Comparison of ENCODE assay signal across 30 mouse cellular contexts in genomic region chr2:131672223-131672622, GRCm38 (mm10).
DNase-seq lines count a peak whose midpoint lies in the region; ATAC-seq and TF ChIP-seq lines count a peak whose summit lies in the region.
"Had no signal": no experiment of that assay in that cellular context is flagged by ENCODE, and none has a peak within 500 bp of the region (broad histone marks: within the 10 kb centered on the region; RNA-seq: fewer than 3 reads in every experiment).

No protein-coding gene starts in this region.

- H3K27ac ChIP-seq in embryonic facial prominence, embryonic 14.5 days (replicated peaks; ENCODE audit: low read depth, low read length) = no peak overlapping the region
- H3K27ac ChIP-seq in embryonic facial prominence, embryonic 10.5 days (replicated peaks) = no peak overlapping the region
- peak overlapping the region; percentile 89 for H3K27ac ChIP-seq in left cerebral cortex, adult 2 months
- H3K27ac ChIP-seq in midbrain, embryonic 16.5 days (ENCODE audit: low read length) = no peak overlapping the region
- H3K27ac ChIP-seq: forebrain, embryonic 12.5 days; hindbrain, embryonic 10.5 days; hindbrain, embryonic 15.5 days; kidney, embryonic 15.5 days; liver, embryonic 13.5 days; midbrain, embryonic 12.5 days; neural tube, embryonic 13.5 days; stomach, embryonic 15.5 days had no signal

- H3K9me3 ChIP-seq in embryonic facial prominence, embryonic 14.5 days (ENCODE audit: control insufficient read depth, low read length) = no peaks in the 10 kb centered on the region
- no peaks in the 10 kb centered on the region for H3K9me3 ChIP-seq in embryonic facial prominence, embryonic 10.5 days
- no peaks in the 10 kb centered on the region for H3K9me3 ChIP-seq in midbrain, embryonic 16.5 days (replicated peaks; ENCODE audit: control insufficient read depth, low read length, poor library complexity, severe bottlenecking)
- H3K9me3 ChIP-seq: forebrain, embryonic 12.5 days; G1E; hindbrain, embryonic 10.5 days; hindbrain, embryonic 15.5 days; kidney, embryonic 15.5 days; liver, embryonic 13.5 days; midbrain, embryonic 12.5 days; neural tube, embryonic 13.5 days; stomach, embryonic 15.5 days had no signal

- no peak overlapping the region for H3K4me3 ChIP-seq in embryonic facial prominence, embryonic 14.5 days (ENCODE audit: low read depth, low read length)
- H3K4me3 ChIP-seq in embryonic facial prominence, embryonic 10.5 days = no peak overlapping the region
- H3K4me3 ChIP-seq in left cerebral cortex, adult 2 months = no peak overlapping the region
- H3K4me3 ChIP-seq in midbrain, embryonic 16.5 days (ENCODE audit: low read depth, low read length) = no peak overlapping the region
- H3K4me3 ChIP-seq: erythroblast, embryonic 14.5 days; forebrain, embryonic 12.5 days; hindbrain, embryonic 10.5 days; hindbrain, embryonic 15.5 days; kidney, embryonic 15.5 days; liver, embryonic 13.5 days; megakaryocyte, embryonic 14.5 days; midbrain, embryonic 12.5 days; neural tube, embryonic 13.5 days; stomach, embryonic 15.5 days had no signal

- no peak overlapping the region for H3K9ac ChIP-seq in embryonic facial prominence, embryonic 14.5 days (ENCODE audit: low read depth, low read length)
- H3K9ac ChIP-seq in midbrain, embryonic 16.5 days (ENCODE audit: low read depth, low read length) = no peak overlapping the region
- H3K9ac ChIP-seq: forebrain, embryonic 12.5 days; hindbrain, embryonic 15.5 days; kidney, embryonic 15.5 days; liver, embryonic 13.5 days; midbrain, embryonic 12.5 days; neural tube, embryonic 13.5 days; stomach, embryonic 15.5 days had no signal

- no peak for ATAC-seq in embryonic facial prominence, embryonic 14.5 days (ENCODE audit: low read depth)
- ATAC-seq in midbrain, embryonic 16.5 days = no peak
- ATAC-seq: inflammation-experienced regulatory T-cells, adult 6 months; lung, postnatal 0 days had no signal

- 41% methylated on average over 1 of the region's 1 CpGs for WGBS in embryonic facial prominence, embryonic 14.5 days
- WGBS in embryonic facial prominence, embryonic 10.5 days = 53% methylated on average over 1 of the region's 1 CpGs
- WGBS in midbrain, embryonic 16.5 days = 36% methylated on average over 1 of the region's 1 CpGs

- intact Hi-C loops in left cerebral cortex, adult 2 months (cut with DNase I) = loop anchor here (1.0 to 2.0 kb wide), 5 partner anchors 15 to 109 kb away; partner anchors contain the start of gene Adra1d
- intact Hi-C loops in left cerebral cortex, postnatal 36 days (cut with DNase I) = loop anchor here (5.0 kb wide), 3 partner anchors 75 to 110 kb away; partner anchors contain the start of gene Adra1d

- peak; percentile 55 for DNase-seq in embryonic facial prominence, embryonic 14.5 days (ENCODE audit: low spot score)
- DNase-seq in embryonic facial prominence, embryonic 10.5 days (ENCODE audit: low spot score) = no peak
- no peak for DNase-seq in left cerebral cortex, adult 2 months (ENCODE audit: extremely low spot score in 1 of 2, low spot score in 2 of 2)
- DNase-seq in left cerebral cortex, postnatal 36 days (ENCODE audit: low spot score in 2 of 2) = no peak
- peak; percentile 84 for DNase-seq in brain, adult 2 months (ENCODE audit: low read depth, low spot score)
- DNase-seq in spleen, postnatal 14 days (ENCODE audit: low spot score in 2 of 2) = no peak
- DNase-seq: adrenal gland, postnatal 36 days; cerebellum, postnatal 25 days; gastrocnemius, postnatal 10 days; heart, postnatal 14 days; kidney, adult 11 months; kidney, postnatal 25 days; left cerebral cortex, postnatal 4 days; liver, embryonic 13.5 days; lung, adult 18-20 months; lung, postnatal 4 days; thymus, postnatal 14 days had no signal

- H3K4me2 ChIP-seq in embryonic facial prominence, embryonic 14.5 days (ENCODE audit: low read depth, low read length) = no peak overlapping the region
- H3K4me2 ChIP-seq in midbrain, embryonic 16.5 days (ENCODE audit: low read length) = no peak overlapping the region
- H3K4me2 ChIP-seq: forebrain, embryonic 12.5 days; hindbrain, embryonic 15.5 days; kidney, embryonic 15.5 days; liver, embryonic 13.5 days; midbrain, embryonic 12.5 days; neural tube, embryonic 13.5 days; stomach, embryonic 15.5 days had no signal

- no peaks in the 10 kb centered on the region for H3K36me3 ChIP-seq in embryonic facial prominence, embryonic 14.5 days (ENCODE audit: control insufficient read depth, insufficient read depth, low read length)
- H3K36me3 ChIP-seq in embryonic facial prominence, embryonic 10.5 days (replicated peaks) = no peaks in the 10 kb centered on the region
- no peaks in the 10 kb centered on the region for H3K36me3 ChIP-seq in midbrain, embryonic 16.5 days (ENCODE audit: control insufficient read depth, insufficient read depth, low read length)
- H3K36me3 ChIP-seq: forebrain, embryonic 12.5 days; G1E; hindbrain, embryonic 10.5 days; hindbrain, embryonic 15.5 days; kidney, embryonic 15.5 days; liver, embryonic 13.5 days; midbrain, embryonic 12.5 days; neural tube, embryonic 13.5 days; stomach, embryonic 15.5 days had no signal

- H3K27me3 ChIP-seq in embryonic facial prominence, embryonic 14.5 days (replicated peaks; ENCODE audit: control insufficient read depth, insufficient read depth, low read length) = no peaks in the 10 kb centered on the region
- H3K27me3 ChIP-seq in embryonic facial prominence, embryonic 10.5 days (replicated peaks; ENCODE audit: low read depth, poor library complexity, severe bottlenecking) = no peaks in the 10 kb centered on the region
- H3K27me3 ChIP-seq in midbrain, embryonic 16.5 days (ENCODE audit: control insufficient read depth, insufficient read depth, low read depth, low read length) = no peaks in the 10 kb centered on the region
- H3K27me3 ChIP-seq: forebrain, embryonic 12.5 days; hindbrain, embryonic 15.5 days; kidney, embryonic 15.5 days; liver, embryonic 13.5 days; megakaryocyte, embryonic 14.5 days; midbrain, embryonic 12.5 days; neural tube, embryonic 13.5 days; stomach, embryonic 15.5 days had no signal

- H3K4me1 ChIP-seq in embryonic facial prominence, embryonic 14.5 days (ENCODE audit: control insufficient read depth, insufficient read depth, low read length) = 0 out of 2 replicates have a peak, but pooled peaks cover 6% of the 10 kb centered on the region
- no peaks in the 10 kb centered on the region for H3K4me1 ChIP-seq in embryonic facial prominence, embryonic 10.5 days
- no peaks in the 10 kb centered on the region for H3K4me1 ChIP-seq in midbrain, embryonic 16.5 days (ENCODE audit: control insufficient read depth, insufficient read depth, low read length)
- H3K4me1 ChIP-seq: forebrain, embryonic 12.5 days; hindbrain, embryonic 10.5 days; hindbrain, embryonic 15.5 days; kidney, embryonic 15.5 days; liver, embryonic 13.5 days; megakaryocyte, embryonic 14.5 days; midbrain, embryonic 12.5 days; neural tube, embryonic 13.5 days; stomach, embryonic 15.5 days had no signal

- TF ChIP-seq CTCF in left cerebral cortex, adult 2 months (IDR thresholded peaks at IDR 0.05) = no peak

Comparison
In these comparisons a context has a peak if more than half of its experiments do, and no peak if none do; other contexts are left out.
1. DNase-seq: peak in embryonic facial prominence, embryonic 14.5 days (single experiment) and brain, adult 2 months (single experiment); none in embryonic facial prominence, embryonic 10.5 days (single experiment), left cerebral cortex, adult 2 months (0 of 2), left cerebral cortex, postnatal 36 days (0 of 2) and spleen, postnatal 14 days (0 of 2).